ENCODE assay signal across 9 mouse cellular contexts in genomic region chr2:164970631-164971196, GRCm38 (mm10). TPM values are rescaled to one million over a fixed set of nuclear protein-coding genes. Genes with fewer than 3 reads are reported as not detected.
DNase-seq lines count a peak whose midpoint lies in the region; ATAC-seq and TF ChIP-seq lines count a peak whose summit lies in the region.
"Had no signal": no experiment of that assay in that cellular context is flagged by ENCODE, and none has a peak within 500 bp of the region (broad histone marks: within the 10 kb centered on the region; RNA-seq: fewer than 3 reads in every experiment).

No protein-coding gene starts in this region.

- H3K27me3 ChIP-seq in lung, embryonic 15.5 days, result peaks cover 73% of the 10 kb centered on the region
- H3K27me3 ChIP-seq in embryonic facial prominence, embryonic 12.5 days, result peaks cover 77% of the 10 kb centered on the region
- peaks cover 82% of the 10 kb centered on the region for H3K27me3 ChIP-seq in neural tube, embryonic 13.5 days
- peaks cover 13% of the 10 kb centered on the region; the same call in 1 of the 2 replicates for H3K27me3 ChIP-seq in thymus, adult 2 months (ENCODE audit: control insufficient read depth, insufficient read depth, low read length)

- no peak for DNase-seq in lung, adult 2 months
- DNase-seq in layer of hippocampus, adult 9-11 months, result peak; percentile 70
- DNase-seq in B cell, adult 2 months, result no peak
- no peak for DNase-seq in thymus, adult 2 months
- DNase-seq in gastrocnemius, postnatal 10 days, result no peak

- H3K4me2 ChIP-seq in lung, embryonic 15.5 days, result peak overlapping the region; percentile 14; the same call in 1 of the 2 replicates
- peak overlapping the region; percentile 41 for H3K4me2 ChIP-seq in embryonic facial prominence, embryonic 12.5 days (replicated peaks)
- H3K4me2 ChIP-seq in neural tube, embryonic 13.5 days, result peak overlapping the region; percentile 67

- peaks cover 7% of the 10 kb centered on the region for H3K4me1 ChIP-seq in lung, embryonic 15.5 days
- H3K4me1 ChIP-seq in lung, adult 2 months (ENCODE audit: control insufficient read depth, insufficient read depth, low read length), result no peaks in the 10 kb centered on the region
- H3K4me1 ChIP-seq in embryonic facial prominence, embryonic 12.5 days, result peaks cover 23% of the 10 kb centered on the region
- peaks cover 59% of the 10 kb centered on the region for H3K4me1 ChIP-seq in neural tube, embryonic 13.5 days (replicated peaks)
- no peaks in the 10 kb centered on the region for H3K4me1 ChIP-seq in thymus, adult 2 months (replicated peaks; ENCODE audit: control insufficient read depth, insufficient read depth, low read length)

- no peak overlapping the region for H3K9ac ChIP-seq in lung, embryonic 15.5 days
- H3K9ac ChIP-seq in embryonic facial prominence, embryonic 12.5 days, result no peak overlapping the region
- peak overlapping the region; percentile 79 for H3K9ac ChIP-seq in neural tube, embryonic 13.5 days

- no peak for TF ChIP-seq CTCF in lung, adult 2 months (IDR thresholded peaks at IDR 0.05; ENCODE audit: insufficient read depth, low read length)
- TF ChIP-seq CTCF in thymus, adult 2 months (IDR thresholded peaks at IDR 0.05; ENCODE audit: borderline replicate concordance, control insufficient read depth, extremely low read depth, insufficient read depth, low read length, poor library complexity), result no peak

- no peak overlapping the region for H3K27ac ChIP-seq in lung, embryonic 15.5 days
- no peak overlapping the region for H3K27ac ChIP-seq in embryonic facial prominence, embryonic 12.5 days
- H3K27ac ChIP-seq in neural tube, embryonic 13.5 days (replicated peaks), result peak overlapping the region; percentile 52; the same call in 1 of the 2 replicates
- no peak overlapping the region for H3K27ac ChIP-seq in thymus, adult 2 months (ENCODE audit: control insufficient read depth, insufficient read depth, low read length)
- H3K27ac ChIP-seq: kidney, postnatal 0 days had no signal

- no peaks in the 10 kb centered on the region for H3K9me3 ChIP-seq in lung, embryonic 15.5 days
- no peaks in the 10 kb centered on the region for H3K9me3 ChIP-seq in embryonic facial prominence, embryonic 12.5 days
- H3K9me3 ChIP-seq in neural tube, embryonic 13.5 days, result no peaks in the 10 kb centered on the region

- peak; percentile 20; the same call in 1 of the 2 replicates for ATAC-seq in lung, embryonic 15.5 days (ENCODE audit: borderline replicate concordance, extremely low read depth, low FRiP score, low TSS enrichment)
- no peak for ATAC-seq in embryonic facial prominence, embryonic 12.5 days (ENCODE audit: insufficient number of reproducible peaks, insufficient read depth, low FRiP score, low TSS enrichment)
- ATAC-seq in neural tube, embryonic 13.5 days (ENCODE audit: low read depth), result no peak

- no peak overlapping the region for H3K4me3 ChIP-seq in lung, embryonic 15.5 days
- no peak overlapping the region for H3K4me3 ChIP-seq in lung, adult 2 months (replicated peaks; ENCODE audit: extremely low read depth, low read depth, low read length)
- H3K4me3 ChIP-seq in embryonic facial prominence, embryonic 12.5 days, result peak overlapping the region; percentile 22
- H3K4me3 ChIP-seq in neural tube, embryonic 13.5 days, result peak overlapping the region; percentile 57
- no peak overlapping the region for H3K4me3 ChIP-seq in thymus, adult 2 months (ENCODE audit: control insufficient read depth, insufficient read depth, low read length)

- WGBS in lung, embryonic 15.5 days, result under 1% methylated on average over 42 of the region's 42 CpGs
- WGBS in lung, adult 2 months, result 2% methylated on average over 42 of the region's 42 CpGs
- 1% methylated on average over 42 of the region's 42 CpGs for WGBS in embryonic facial prominence, embryonic 12.5 days
- under 1% methylated on average over 42 of the region's 42 CpGs for WGBS in neural tube, embryonic 13.5 days
- WGBS in thymus, adult 2 months, result 4% methylated on average over 42 of the region's 42 CpGs

- no peak for TF ChIP-seq POLR2A in lung, adult 2 months (IDR thresholded peaks at IDR 0.05; ENCODE audit: borderline replicate concordance, extremely low read depth, low read depth, low read length)
- no peak for TF ChIP-seq POLR2A in thymus, adult 2 months (IDR thresholded peaks at IDR 0.05; ENCODE audit: control insufficient read depth, extremely low read depth, insufficient read depth, low read length, poor library complexity)

- no peaks in the 10 kb centered on the region for H3K36me3 ChIP-seq in lung, embryonic 15.5 days
- no peaks in the 10 kb centered on the region for H3K36me3 ChIP-seq in embryonic facial prominence, embryonic 12.5 days
- H3K36me3 ChIP-seq in neural tube, embryonic 13.5 days, result no peaks in the 10 kb centered on the region
- H3K36me3 ChIP-seq in thymus, adult 2 months (ENCODE audit: control insufficient read depth, insufficient read depth, low read length), result no peaks in the 10 kb centered on the region

RNA-seq across cellular contexts. Expression of gene Slc12a5, which starts 10.1 kb away (rescaled TPM):
- polyA plus RNA-seq in lung, embryonic 15.5 days (2015; fragmentation: Nextera tagmentation; extraction: Ambion mirVana), result 0.68 and 1.1 TPM in 2 replicates
- polyA plus RNA-seq in lung, adult 2 months (2012; rRNA removed), result 3.6 and 3.9 TPM in 2 replicates
- polyA plus RNA-seq in embryonic facial prominence, embryonic 12.5 days (2016; fragmentation: Nextera tagmentation; extraction: Ambion mirVana), result 1.9 and 2.0 TPM in 2 replicates
- polyA plus RNA-seq in neural tube, embryonic 13.5 days (2015; fragmentation: Nextera tagmentation; extraction: Ambion mirVana), result 20.8 and 21.3 TPM in 2 replicates
- 0.70 and 1.3 TPM in 2 replicates for polyA plus RNA-seq in thymus, adult 2 months (2012; rRNA removed)
- total RNA-seq in gastrocnemius, postnatal 10 days (2021), result 1 to 10 TPM; 1.4 to 1.5 TPM

RNA-seq across cellular contexts. Expression of gene Mmp9, which starts 30.1 kb away (rescaled TPM):
- 0.59 and 1.4 TPM in 2 replicates for polyA plus RNA-seq in lung, embryonic 15.5 days (2015; fragmentation: Nextera tagmentation; extraction: Ambion mirVana)
- polyA plus RNA-seq in lung, adult 2 months (2012; rRNA removed), result 12.4 and 13.4 TPM in 2 replicates
- polyA plus RNA-seq in embryonic facial prominence, embryonic 12.5 days (2016; fragmentation: Nextera tagmentation; extraction: Ambion mirVana), result 4.5 and 4.6 TPM in 2 replicates
- 16.9 and 17.1 TPM in 2 replicates for polyA plus RNA-seq in neural tube, embryonic 13.5 days (2015; fragmentation: Nextera tagmentation; extraction: Ambion mirVana)
- 29.1 and 31.7 TPM in 2 replicates for polyA plus RNA-seq in thymus, adult 2 months (2012; rRNA removed)
- 10 to 100 TPM in 1 of 2 experiments, 1 to 10 TPM in 1; 1.2 to 96.6 TPM for total RNA-seq in gastrocnemius, postnatal 10 days (2021)

RNA-seq across cellular contexts. Expression of gene Zfp335, which starts 59.2 kb away (rescaled TPM):
- 12.4 and 13.2 TPM in 2 replicates for polyA plus RNA-seq in lung, embryonic 15.5 days (2015; fragmentation: Nextera tagmentation; extraction: Ambion mirVana)
- 33.2 and 34.9 TPM in 2 replicates for polyA plus RNA-seq in lung, adult 2 months (2012; rRNA removed)
- 16.9 and 17.4 TPM in 2 replicates for polyA plus RNA-seq in embryonic facial prominence, embryonic 12.5 days (2016; fragmentation: Nextera tagmentation; extraction: Ambion mirVana)
- polyA plus RNA-seq in neural tube, embryonic 13.5 days (2015; fragmentation: Nextera tagmentation; extraction: Ambion mirVana), result 13.3 and 14.2 TPM in 2 replicates
- 92.6 and 99.0 TPM in 2 replicates for polyA plus RNA-seq in thymus, adult 2 months (2012; rRNA removed)
- total RNA-seq in gastrocnemius, postnatal 10 days (2021), result 10 to 100 TPM in 1 of 2 experiments, 1 to 10 TPM in 1; 8.5 to 11.0 TPM

Comparison
In these comparisons a context has a peak if more than half of its experiments do, and no peak if none do; other contexts are left out.
1. H3K4me2 ChIP-seq: peak in every context shown above with its lines; median percentile 67 in neural tube, embryonic 13.5 days; 41 in embryonic facial prominence, embryonic 12.5 days; 14 in lung, embryonic 15.5 days.
2. H3K4me3 ChIP-seq: peak in embryonic facial prominence, embryonic 12.5 days (single experiment) and neural tube, embryonic 13.5 days (single experiment); none in lung, embryonic 15.5 days (single experiment), lung, adult 2 months (single experiment) and thymus, adult 2 months (single experiment).